Mouse (Mus musculus): ENCODE measurements at regions not wholly inside any gene's neighbourhood (a gene's known extent, or its start where the extent isn't known, plus 50 kb on each side); places are given as distances from the start of the nearest gene placed in this dataset.
A peak's percentile ranks its signal among the peaks of the same experiment; 100 is the strongest.

- Histone ChIP-seq H3K4me1 (ENCODE audit: control insufficient read depth, insufficient read depth, low read length) (peaks cover 3% of the 10 kb centered on the region; the same call in 1 of the 2 replicates), H3K4me3 (ENCODE audit: low read length) (no peak overlapping the region), H3K27me3 (ENCODE audit: control insufficient read depth, insufficient read depth, low read length) (no peaks in the 10 kb centered on the region), H3K36me3 (ENCODE audit: control insufficient read depth, insufficient read depth) (no peaks in the 10 kb centered on the region), H3K9ac (ENCODE audit: low read length) (no peak overlapping the region), H3K27ac (ENCODE audit: low read length) (no peak overlapping the region), H3K9me3 (replicated peaks; ENCODE audit: control insufficient read depth, low read length) (no peaks in the 10 kb centered on the region), H3K4me2 (ENCODE audit: low read depth, low read length) (no peak overlapping the region)
- no peak for ATAC-seq (replicated peaks; ENCODE audit: extremely low read depth, insufficient read depth, low FRiP score)
- 46% methylated on average over 4 of the region's 4 CpGs for WGBS
These were observed 367.5 kb upstream of the Cited2 start for GRCm38 (mm10) chr10:17355476-17355875.

DNA sequence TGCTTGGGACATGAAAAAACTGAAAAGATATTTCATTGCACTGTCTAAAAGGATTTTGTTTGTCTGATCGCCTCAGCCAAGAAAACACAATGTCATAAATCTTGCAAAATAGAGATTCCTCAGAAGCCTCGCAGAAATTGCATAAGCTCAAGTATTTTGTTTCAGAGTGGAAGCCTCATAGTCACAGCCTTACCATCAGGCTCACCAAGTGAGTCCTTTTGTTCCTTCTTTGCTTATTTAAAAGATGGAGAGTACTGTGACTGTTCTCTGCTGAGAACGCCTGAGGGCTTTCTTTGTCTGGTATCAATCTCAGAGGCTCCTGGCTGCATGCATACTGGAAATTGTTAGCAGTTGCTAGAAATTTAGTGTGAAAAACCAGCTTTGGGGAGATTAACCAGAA lies 367.0 kb upstream of the Cited2 start:
- no peaks in the 10 kb centered on the region for H3K27me3 ChIP-seq (ENCODE audit: control insufficient read depth, insufficient read depth, low read length)
- WGBS, result 57% methylated on average over 3 of the region's 3 CpGs
- H3K9me3 ChIP-seq (replicated peaks; ENCODE audit: control insufficient read depth, low read length), result no peaks in the 10 kb centered on the region
- H3K4me1 ChIP-seq (ENCODE audit: control insufficient read depth, insufficient read depth, low read length), result peaks cover 3% of the 10 kb centered on the region; the same call in 1 of the 2 replicates
- H3K36me3 ChIP-seq (ENCODE audit: control insufficient read depth, insufficient read depth), result no peaks in the 10 kb centered on the region
- no peak overlapping the region for H3K27ac ChIP-seq (ENCODE audit: low read length)
- H3K9ac ChIP-seq (ENCODE audit: low read length), result no peak overlapping the region
- H3K4me2 ChIP-seq (ENCODE audit: low read depth, low read length), result no peak overlapping the region
- no peak overlapping the region for H3K4me3 ChIP-seq (ENCODE audit: low read length)
- ATAC-seq (replicated peaks; ENCODE audit: extremely low read depth, insufficient read depth, low FRiP score), result no peak

DNA sequence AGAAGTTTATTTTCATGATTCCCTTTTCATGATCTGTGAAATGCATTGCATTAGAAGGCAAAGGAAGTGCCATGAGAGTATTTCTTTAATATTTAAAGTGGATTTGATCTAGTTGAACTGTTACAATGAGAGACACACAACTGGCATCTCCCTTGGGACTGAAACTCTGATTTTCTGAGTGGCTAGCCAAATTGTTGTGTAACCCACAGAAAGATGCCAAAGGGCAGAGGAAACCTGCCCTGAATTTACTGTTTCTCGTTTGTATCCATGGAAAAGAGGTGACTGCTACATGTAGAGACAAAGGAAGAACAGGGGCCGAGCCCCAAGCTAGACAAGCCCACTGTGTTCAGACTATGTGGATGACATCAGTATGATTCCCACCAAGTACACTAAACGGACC lies 360.4 kb upstream of the Cited2 start:
- no peaks in the 10 kb centered on the region for H3K27me3 ChIP-seq (ENCODE audit: control insufficient read depth, insufficient read depth, low read length)
- no peak overlapping the region for H3K4me3 ChIP-seq (ENCODE audit: low read length)
- H3K36me3 ChIP-seq (ENCODE audit: control insufficient read depth, insufficient read depth), result no peaks in the 10 kb centered on the region
- no peak overlapping the region for H3K9ac ChIP-seq (ENCODE audit: low read length)
- WGBS, result 73% methylated on average over 3 of the region's 3 CpGs
- H3K27ac ChIP-seq (ENCODE audit: low read length), result no peak overlapping the region
- H3K4me2 ChIP-seq (ENCODE audit: low read depth, low read length), result no peak overlapping the region
- ATAC-seq (replicated peaks; ENCODE audit: extremely low read depth, insufficient read depth, low FRiP score), result no peak
- H3K4me1 ChIP-seq (ENCODE audit: control insufficient read depth, insufficient read depth, low read length), result peaks cover 10% of the 10 kb centered on the region
- no peaks in the 10 kb centered on the region for H3K9me3 ChIP-seq (replicated peaks; ENCODE audit: control insufficient read depth, low read length)

GRCm38 (mm10) chr10:17366042-17366740 lies 356.8 kb upstream of the Cited2 start:
- Histone ChIP-seq H3K4me2 (ENCODE audit: low read depth, low read length) (no peak overlapping the region), H3K36me3 (ENCODE audit: control insufficient read depth, insufficient read depth) (no peaks in the 10 kb centered on the region), H3K27ac (ENCODE audit: low read length) (peak overlapping the region; percentile 40; the same call in 1 of the 2 replicates), H3K27me3 (ENCODE audit: control insufficient read depth, insufficient read depth, low read length) (no peaks in the 10 kb centered on the region), H3K4me1 (ENCODE audit: control insufficient read depth, insufficient read depth, low read length) (peaks cover 10% of the 10 kb centered on the region), H3K9me3 (replicated peaks; ENCODE audit: control insufficient read depth, low read length) (no peaks in the 10 kb centered on the region), H3K9ac (ENCODE audit: low read length) (no peak overlapping the region), H3K4me3 (ENCODE audit: low read length) (no peak overlapping the region)
- no peak for ATAC-seq (replicated peaks; ENCODE audit: extremely low read depth, insufficient read depth, low FRiP score)
- WGBS, result 49% methylated on average over 3 of the region's 3 CpGs

GRCm38 (mm10) chr10:17367026-17367425 lies 356.0 kb upstream of the Cited2 start:
- Histone ChIP-seq H3K27ac (ENCODE audit: low read length) (peak overlapping the region; percentile 91), H3K36me3 (ENCODE audit: control insufficient read depth, insufficient read depth) (no peaks in the 10 kb centered on the region), H3K4me1 (ENCODE audit: control insufficient read depth, insufficient read depth, low read length) (peaks cover 10% of the 10 kb centered on the region), H3K27me3 (ENCODE audit: control insufficient read depth, insufficient read depth, low read length) (no peaks in the 10 kb centered on the region), H3K4me2 (ENCODE audit: low read depth, low read length) (peak overlapping the region; percentile 37), H3K9ac (ENCODE audit: low read length) (no peak overlapping the region; the same call in 1 of the 2 replicates), H3K9me3 (replicated peaks; ENCODE audit: control insufficient read depth, low read length) (no peaks in the 10 kb centered on the region), H3K4me3 (ENCODE audit: low read length) (no peak overlapping the region)
- ATAC-seq (replicated peaks; ENCODE audit: extremely low read depth, insufficient read depth, low FRiP score), result peak; percentile 87
- 9% methylated on average over 5 of the region's 5 CpGs for WGBS

- ATAC-seq (replicated peaks; ENCODE audit: extremely low read depth, insufficient read depth, low FRiP score), result peak; percentile 28; the same call in 1 of the 2 replicates
- H3K9me3 ChIP-seq (replicated peaks; ENCODE audit: control insufficient read depth, low read length), result no peaks in the 10 kb centered on the region
- peak overlapping the region; percentile 91 for H3K27ac ChIP-seq (ENCODE audit: low read length)
- peak overlapping the region; percentile 37; the same call in 1 of the 2 replicates for H3K4me2 ChIP-seq (ENCODE audit: low read depth, low read length)
- no peaks in the 10 kb centered on the region for H3K36me3 ChIP-seq (ENCODE audit: control insufficient read depth, insufficient read depth)
- H3K4me1 ChIP-seq (ENCODE audit: control insufficient read depth, insufficient read depth, low read length), result peaks cover 10% of the 10 kb centered on the region
- no peak overlapping the region for H3K9ac ChIP-seq (ENCODE audit: low read length)
- H3K27me3 ChIP-seq (ENCODE audit: control insufficient read depth, insufficient read depth, low read length), result no peaks in the 10 kb centered on the region
- H3K4me3 ChIP-seq (ENCODE audit: low read length), result no peak overlapping the region
These were observed 355.6 kb upstream of the Cited2 start for GRCm38 (mm10) chr10:17367430-17367829.

- H3K4me3 ChIP-seq (ENCODE audit: low read length), result no peak overlapping the region
- H3K36me3 ChIP-seq (ENCODE audit: control insufficient read depth, insufficient read depth), result no peaks in the 10 kb centered on the region
- H3K4me1 ChIP-seq (ENCODE audit: control insufficient read depth, insufficient read depth, low read length), result peaks cover 10% of the 10 kb centered on the region
- no peak overlapping the region for H3K9ac ChIP-seq (ENCODE audit: low read length)
- no peaks in the 10 kb centered on the region for H3K27me3 ChIP-seq (ENCODE audit: control insufficient read depth, insufficient read depth, low read length)
- no peak overlapping the region for H3K27ac ChIP-seq (ENCODE audit: low read length)
- H3K4me2 ChIP-seq (ENCODE audit: low read depth, low read length), result no peak overlapping the region
- no peak for ATAC-seq (replicated peaks; ENCODE audit: extremely low read depth, insufficient read depth, low FRiP score)
- WGBS, result 88% methylated on average over 1 of the region's 1 CpGs
- no peaks in the 10 kb centered on the region for H3K9me3 ChIP-seq (replicated peaks; ENCODE audit: control insufficient read depth, low read length)
These were observed 354.4 kb upstream of the Cited2 start for GRCm38 (mm10) chr10:17368636-17369035.

DNA sequence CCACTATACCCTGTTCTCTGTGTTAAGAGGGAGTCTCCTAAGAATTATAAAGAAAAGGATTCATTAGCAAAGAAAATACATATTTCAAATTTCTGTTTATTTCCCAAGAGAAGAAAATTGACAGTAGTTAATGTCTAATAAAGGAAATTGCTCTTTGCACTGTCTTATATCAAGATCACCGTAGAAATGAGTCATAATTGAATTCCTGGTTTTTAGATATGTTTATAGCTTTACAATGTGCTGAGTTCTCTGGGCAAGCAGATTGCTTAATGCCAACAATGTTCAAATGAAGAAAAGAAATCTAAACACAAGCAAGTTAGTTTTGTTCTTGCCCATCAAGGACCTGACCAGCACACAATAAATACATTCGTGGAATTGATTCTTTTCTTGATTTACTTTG lies 350.1 kb upstream of the Cited2 start:
- H3K9me3 ChIP-seq (replicated peaks; ENCODE audit: control insufficient read depth, low read length), result no peaks in the 10 kb centered on the region
- no peaks in the 10 kb centered on the region for H3K4me1 ChIP-seq (ENCODE audit: control insufficient read depth, insufficient read depth, low read length)
- H3K27ac ChIP-seq (ENCODE audit: low read length), result no peak overlapping the region
- no peak overlapping the region for H3K4me3 ChIP-seq (ENCODE audit: low read length)
- ATAC-seq (replicated peaks; ENCODE audit: extremely low read depth, insufficient read depth, low FRiP score), result no peak
- H3K9ac ChIP-seq (ENCODE audit: low read length), result no peak overlapping the region
- H3K4me2 ChIP-seq (ENCODE audit: low read depth, low read length), result no peak overlapping the region
- H3K27me3 ChIP-seq (ENCODE audit: control insufficient read depth, insufficient read depth, low read length), result no peaks in the 10 kb centered on the region
- 61% methylated on average over 2 of the region's 2 CpGs for WGBS
- no peaks in the 10 kb centered on the region for H3K36me3 ChIP-seq (ENCODE audit: control insufficient read depth, insufficient read depth)

DNA sequence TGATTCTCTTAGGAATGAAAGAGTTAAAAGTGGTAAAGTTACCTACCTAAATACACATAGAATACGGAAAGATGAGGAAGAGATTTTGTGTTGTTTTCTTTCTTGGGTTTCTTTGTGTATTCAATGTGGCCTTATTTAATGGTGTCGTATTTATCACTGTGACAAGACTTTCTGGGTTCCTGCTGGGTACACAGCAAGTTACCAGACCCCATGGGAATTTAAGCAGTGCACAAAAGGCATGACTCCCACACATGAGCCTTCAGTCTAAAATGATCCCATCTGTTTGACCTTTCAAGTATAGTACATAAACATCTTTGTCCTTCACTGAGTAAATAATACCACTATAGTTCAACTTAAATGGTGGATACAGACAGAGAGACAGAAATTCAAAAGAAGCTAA lies 349.0 kb upstream of the Cited2 start:
- Histone ChIP-seq H3K9ac (ENCODE audit: low read length) (no peak overlapping the region), H3K9me3 (replicated peaks; ENCODE audit: control insufficient read depth, low read length) (no peaks in the 10 kb centered on the region), H3K27me3 (ENCODE audit: control insufficient read depth, insufficient read depth, low read length) (no peaks in the 10 kb centered on the region), H3K36me3 (ENCODE audit: control insufficient read depth, insufficient read depth) (no peaks in the 10 kb centered on the region), H3K4me2 (ENCODE audit: low read depth, low read length) (no peak overlapping the region), H3K27ac (ENCODE audit: low read length) (no peak overlapping the region), H3K4me1 (ENCODE audit: control insufficient read depth, insufficient read depth, low read length) (no peaks in the 10 kb centered on the region), H3K4me3 (ENCODE audit: low read length) (no peak overlapping the region)
- ATAC-seq (replicated peaks; ENCODE audit: extremely low read depth, insufficient read depth, low FRiP score), result no peak
- WGBS, result 53% methylated on average over 2 of the region's 2 CpGs
